Mouse (Mus musculus) hindbrain, postnatal 0 days (tissue): ENCODE results near the gene Disp1. TPM values are rescaled to one million over a fixed set of nuclear protein-coding genes. Genes with fewer than 3 reads are reported as not detected.

ENCODE experiments used
- ATAC-seq: fragments of 200-750 bp; cut with Nextera tagmentation; 2 replicates; pipeline ENCODE4 v1.8.0; 2017; ENCODE audit warnings: mild to moderate bottlenecking, moderate TSS enrichment, moderate library complexity
- DNase-seq: peaks from one replicate; pipeline ENCODE4 v3.0.0-alpha.2; 2015; ENCODE audit warnings: low spot score
- H3K27ac ChIP-seq: fragments of 300-500 bp; sonication (generic); 2 replicates; pipeline ENCODE4 v1.5.1; 2014; ENCODE audit warnings: mild to moderate bottlenecking
- H3K27me3 ChIP-seq: fragments of 300-500 bp; sonication (generic); 2 replicates; pipeline ENCODE4 v1.6.1; 2014; ENCODE audit warnings: low read length, mixed read lengths; ENCODE audit not compliant: insufficient read depth
- H3K36me3 ChIP-seq: fragments of 300-500 bp; sonication (generic); 2 replicates; pipeline ENCODE4 v1.6.1; 2014; ENCODE audit warnings: low read length, mixed read lengths; ENCODE audit not compliant: insufficient read depth
- H3K4me1 ChIP-seq: fragments of 300-500 bp; sonication (generic); 2 replicates; pipeline ENCODE4 v1.6.1; 2014; ENCODE audit warnings: antibody characterized with exemption, low read length, mixed read lengths; ENCODE audit not compliant: insufficient read depth
- H3K4me2 ChIP-seq: fragments of 300-500 bp; sonication (generic); 2 replicates; pipeline ENCODE4 v1.6.1; 2014; ENCODE audit warnings: low read depth, mild to moderate bottlenecking, low read length, moderate library complexity, mixed read lengths
- H3K4me3 ChIP-seq: fragments of 300-500 bp; sonication (generic); 2 replicates; pipeline ENCODE4 v1.5.1; 2014; ENCODE audit warnings: low read length
- H3K9ac ChIP-seq: fragments of 300-500 bp; sonication (generic); replicated peaks from 2 replicates; pipeline ENCODE4 v1.6.1; 2014; ENCODE audit warnings: mild to moderate bottlenecking, low read length, moderate library complexity, mixed read lengths
- H3K9me3 ChIP-seq: fragments of 300-500 bp; sonication (generic); 2 replicates; pipeline ENCODE4 v1.6.1; 2016; ENCODE audit warnings: low read length, mixed read lengths
- CTCF ChIP-seq: IDR thresholded peaks from 2 replicates; pipeline ENCODE4 v1.5.1; 2016; ENCODE audit warnings: antibody characterized with exemption, control low read depth, low read depth
- WGBS: fragments of 180-500 bp; shearing (Covaris S2); extraction: QIAGEN DNeasy Blood & Tissue Kit; methylation state at CpG from one replicate; pipeline ENCODE4 v1.1.7; 2014; 5-methylcytosine and 5-hydroxymethylcytosine counted together
- polyA plus RNA-seq: library from polyadenylated mRNA; unstranded; fragments of >200 nt; fragmentation: Nextera tagmentation; extraction: Ambion mirVana; gene quantifications from 2 replicates; pipeline ENCODE4 v1.2.1, GENCODE M21; 2015
- total RNA-seq: library from RNA; depleted of rRNA; stranded (reverse); fragments of >200 nt; gene quantifications from 2 replicates; pipeline ENCODE4 v1.2.3, GENCODE M21; 2014

The Disp1 gene
- total and polyA plus RNA-seq, 2 experiments from 2014 or later = 7.4 to 8.2 TPM

DNA sequence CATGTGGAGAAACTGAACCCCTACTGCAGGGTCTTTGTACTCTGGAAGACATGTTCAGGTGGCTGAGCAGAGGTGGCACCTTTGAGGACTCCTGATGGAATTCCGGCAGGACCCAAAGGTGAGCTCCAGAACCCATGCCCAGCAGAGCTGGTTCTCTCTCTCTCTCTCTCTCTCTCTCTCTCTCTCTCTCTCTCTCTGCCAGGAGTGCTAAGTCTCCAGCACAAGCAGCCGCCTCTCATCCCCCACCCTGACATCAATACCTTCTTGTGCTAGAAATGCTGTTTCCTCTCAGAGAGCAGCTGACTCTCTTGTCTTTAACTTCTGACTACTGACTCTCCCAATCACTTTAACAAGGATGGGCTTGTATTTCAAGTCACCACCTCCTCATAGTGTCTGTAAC, 113.8 kb downstream of the Disp1 start:
- WGBS = 85% methylated on average over 2 of the region's 2 CpGs
- Histone ChIP-seq H3K4me3 (no peak overlapping the region), H3K36me3 (no peaks in the 10 kb centered on the region), H3K27ac (no peak overlapping the region), H3K27me3 (no peaks in the 10 kb centered on the region), H3K9me3 (no peaks in the 10 kb centered on the region), H3K4me2 (no peak overlapping the region), H3K4me1 (no peaks in the 10 kb centered on the region), H3K9ac (no peak overlapping the region)
- TF ChIP-seq CTCF = no peak
- DNase-seq (no peak), ATAC-seq (no peak)

DNA sequence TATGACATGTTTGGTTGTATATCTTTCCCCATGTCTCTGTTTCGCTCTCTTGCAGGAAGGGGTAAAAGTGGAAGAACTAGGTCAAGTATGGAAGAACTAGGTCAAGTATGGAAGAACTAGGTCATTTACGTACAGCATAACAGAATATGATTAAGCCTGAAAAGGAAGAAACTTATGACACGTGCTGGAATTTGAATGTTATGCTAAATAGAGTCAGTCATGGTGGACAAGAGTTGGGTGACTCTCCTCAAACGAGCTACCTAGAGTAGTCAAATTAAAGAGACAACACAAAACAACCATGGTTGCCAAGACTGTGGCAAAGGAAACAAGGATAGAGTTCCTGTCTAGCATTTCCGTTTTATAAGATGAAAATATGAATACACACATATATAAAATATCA, 116.6 kb downstream of the Disp1 start:
- WGBS = 87% methylated on average over 5 of the region's 5 CpGs
- H3K9ac ChIP-seq = no peak overlapping the region
- no peak for DNase-seq

DNA sequence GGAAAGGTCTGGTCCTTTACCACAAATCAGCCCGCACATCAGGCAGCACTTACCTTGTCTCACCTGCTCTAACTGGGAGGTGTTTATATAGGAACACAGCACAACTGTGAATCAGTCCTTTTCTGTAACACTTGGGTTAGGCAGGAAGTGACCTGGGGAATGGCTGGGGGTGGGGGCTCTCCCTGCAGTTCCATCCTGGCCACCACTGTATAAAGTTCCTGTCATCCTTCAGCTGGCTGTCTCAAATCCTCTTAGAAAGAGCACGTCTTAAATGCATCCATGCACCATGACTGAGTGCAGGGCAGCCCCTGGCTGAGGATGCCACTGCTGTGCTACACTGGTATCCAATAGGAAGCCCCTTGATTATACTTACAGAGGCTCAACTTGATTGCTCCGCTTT, 118.5 kb downstream of the Disp1 start:
- no peak for ATAC-seq
- H3K36me3 ChIP-seq = no peaks in the 10 kb centered on the region
- 80% methylated on average over 3 of the region's 3 CpGs for WGBS

More for the DNA sequence above, 116.6 kb downstream of the Disp1 start:
- no peak overlapping the region for H3K4me3 ChIP-seq
- H3K4me1 ChIP-seq = no peaks in the 10 kb centered on the region
- no peak overlapping the region for H3K4me2 ChIP-seq
- TF ChIP-seq CTCF = no peak
- no peaks in the 10 kb centered on the region for H3K27me3 ChIP-seq
- no peaks in the 10 kb centered on the region for H3K36me3 ChIP-seq
- no peak overlapping the region for H3K27ac ChIP-seq
- no peak for ATAC-seq
- H3K9me3 ChIP-seq = no peaks in the 10 kb centered on the region

DNA sequence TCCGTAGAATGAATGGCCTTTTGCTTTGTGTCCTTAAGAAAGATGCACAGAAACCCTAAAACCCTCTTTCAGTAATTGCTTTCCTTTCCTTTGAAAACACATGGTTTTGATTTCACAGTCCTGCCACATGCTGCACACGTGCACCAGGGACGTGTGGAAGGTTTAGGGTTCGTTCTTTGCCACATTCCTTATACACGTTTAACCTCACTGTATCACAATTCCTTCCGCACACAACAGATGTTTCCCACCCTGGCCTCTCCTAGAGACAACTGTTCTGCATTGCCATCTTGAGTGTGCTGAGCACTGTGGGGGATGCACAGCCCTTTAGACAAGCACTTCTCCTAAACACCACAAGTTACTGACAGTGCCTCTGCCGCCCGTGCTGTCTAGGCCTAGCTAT, 119.2 kb downstream of the Disp1 start:
- H3K9ac ChIP-seq = no peak overlapping the region
- DNase-seq (no peak), ATAC-seq (no peak)
- no peak overlapping the region for H3K4me2 ChIP-seq
- no peak overlapping the region for H3K27ac ChIP-seq
- no peaks in the 10 kb centered on the region for H3K9me3 ChIP-seq
- H3K4me3 ChIP-seq = no peak overlapping the region
- H3K4me1 ChIP-seq = no peaks in the 10 kb centered on the region
- no peak for TF ChIP-seq CTCF
- H3K36me3 ChIP-seq = no peaks in the 10 kb centered on the region
- WGBS = 68% methylated on average over 8 of the region's 8 CpGs
- H3K27me3 ChIP-seq = no peaks in the 10 kb centered on the region

More for the DNA sequence above, 118.5 kb downstream of the Disp1 start:
- no peak overlapping the region for H3K4me2 ChIP-seq
- H3K27ac ChIP-seq = no peak overlapping the region
- DNase-seq = no peak
- no peaks in the 10 kb centered on the region for H3K9me3 ChIP-seq
- TF ChIP-seq CTCF = no peak
- no peak overlapping the region for H3K4me3 ChIP-seq
- no peaks in the 10 kb centered on the region for H3K27me3 ChIP-seq
- no peak overlapping the region for H3K9ac ChIP-seq
- no peaks in the 10 kb centered on the region for H3K4me1 ChIP-seq

DNA sequence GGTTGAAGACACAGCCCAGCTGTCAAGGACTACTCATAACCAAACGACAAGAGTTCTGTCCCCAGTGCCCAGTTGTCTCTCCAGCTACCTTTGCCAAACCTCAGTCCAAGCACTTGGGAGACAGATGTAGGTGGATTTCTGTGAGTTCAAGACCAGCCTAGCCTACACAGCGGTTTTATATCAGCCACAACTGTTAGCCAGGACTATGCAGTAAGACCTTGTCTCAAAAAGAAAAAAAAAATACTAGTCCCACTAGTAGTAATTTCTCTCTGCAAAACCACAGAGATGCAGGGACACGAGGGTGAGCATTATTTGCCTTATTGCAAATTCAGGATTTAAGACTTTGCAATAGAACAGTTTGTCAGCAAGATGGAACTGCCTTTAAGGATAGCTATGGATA, 120.0 kb downstream of the Disp1 start:
- H3K4me3 ChIP-seq = no peak overlapping the region
- H3K27me3 ChIP-seq = no peaks in the 10 kb centered on the region
- no peak for DNase-seq
- no peak for TF ChIP-seq CTCF
- H3K27ac ChIP-seq = no peak overlapping the region
- H3K4me1 ChIP-seq = no peaks in the 10 kb centered on the region
- ATAC-seq = no peak
- no peak overlapping the region for H3K4me2 ChIP-seq
- no peaks in the 10 kb centered on the region for H3K9me3 ChIP-seq
- WGBS = 80% methylated on average over 3 of the region's 3 CpGs
- H3K36me3 ChIP-seq = no peaks in the 10 kb centered on the region
- H3K9ac ChIP-seq = no peak overlapping the region

DNA sequence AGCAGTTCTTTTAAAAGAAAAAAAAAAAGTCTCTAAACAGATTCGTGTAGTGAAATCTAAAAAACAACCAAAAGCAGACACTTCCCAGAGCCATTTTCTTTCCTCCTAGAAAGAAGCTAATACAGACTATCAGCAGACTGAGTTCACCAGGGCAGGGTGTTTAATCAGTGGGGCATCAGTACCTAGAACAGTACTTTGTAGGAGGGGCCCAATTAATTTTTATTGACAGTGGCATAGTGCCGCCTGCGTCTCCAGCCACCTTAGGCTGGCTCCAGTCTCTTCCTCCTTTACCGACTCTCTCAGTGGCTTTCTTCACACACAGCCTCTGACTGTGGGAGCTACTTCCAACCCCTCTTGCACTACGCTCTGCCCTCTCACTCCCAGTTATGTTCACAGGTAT, 121.1 kb downstream of the Disp1 start:
- H3K9ac ChIP-seq = no peak overlapping the region
- ATAC-seq (no peak), DNase-seq (no peak)
- no peak for TF ChIP-seq CTCF
- H3K4me1 ChIP-seq = no peaks in the 10 kb centered on the region
- H3K27me3 ChIP-seq = no peaks in the 10 kb centered on the region
- H3K36me3 ChIP-seq = 0 out of 2 replicates have a peak, but pooled peaks cover 2% of the 10 kb centered on the region
- no peak overlapping the region for H3K4me2 ChIP-seq
- H3K27ac ChIP-seq = no peak overlapping the region
- H3K4me3 ChIP-seq = no peak overlapping the region
- 87% methylated on average over 5 of the region's 5 CpGs for WGBS
- no peaks in the 10 kb centered on the region for H3K9me3 ChIP-seq

DNA sequence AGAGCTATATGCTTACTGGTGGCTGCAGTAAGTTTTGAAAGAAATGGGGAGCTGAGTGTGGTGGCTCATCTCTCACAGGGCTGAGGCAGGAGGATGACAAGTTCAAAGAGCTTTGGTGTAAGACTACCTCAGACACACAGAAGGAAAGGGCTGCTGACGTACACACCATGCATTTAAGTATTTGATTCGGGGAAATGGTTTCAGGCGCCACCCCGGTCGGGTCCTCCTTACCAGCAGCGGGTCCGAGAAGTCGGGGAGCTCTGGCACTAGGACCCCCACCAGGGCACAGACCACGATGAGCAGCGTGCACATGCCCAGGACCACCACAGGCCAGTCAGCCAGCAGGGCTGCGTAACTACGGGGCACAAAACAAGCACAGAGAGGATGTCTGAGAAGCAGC, 121.6 kb downstream of the Disp1 start:
- no peak overlapping the region for H3K9ac ChIP-seq
- TF ChIP-seq CTCF = no peak
- no peak overlapping the region for H3K4me3 ChIP-seq
- no peaks in the 10 kb centered on the region for H3K4me1 ChIP-seq
- DNase-seq (no peak), ATAC-seq (no peak)
- WGBS = 92% methylated on average over 12 of the region's 12 CpGs
- H3K9me3 ChIP-seq = no peaks in the 10 kb centered on the region
- H3K36me3 ChIP-seq = 0 out of 2 replicates have a peak, but pooled peaks cover 6% of the 10 kb centered on the region
- H3K27me3 ChIP-seq = no peaks in the 10 kb centered on the region
- H3K27ac ChIP-seq = no peak overlapping the region
- H3K4me2 ChIP-seq = no peak overlapping the region
